Mouse (Mus musculus) liver, adult 2 months (tissue): ENCODE measurements around the gene Wdr83os. TPM values are rescaled to one million over a fixed set of nuclear protein-coding genes. Genes with fewer than 3 reads are reported as not detected.
A peak's percentile ranks its signal among the peaks of the same experiment; 100 is the strongest.

Source experiments
- DNase-seq: peaks from one replicate; pipeline ENCODE4 v3.0.0-alpha.2; 2011; ENCODE audit warnings: low read depth, low spot score; ENCODE audit errors: extremely low read depth
- H3K27ac ChIP-seq: fragments of 200-500 bp; replicated peaks from 2 replicates; pipeline ENCODE4 v1.5.1; 2012; ENCODE audit warnings: low read depth, mild to moderate bottlenecking, control low read depth, inconsistent platforms, low read length; ENCODE audit not compliant: insufficient read depth
- H3K27me3 ChIP-seq: fragments of 200-500 bp; 2 replicates; pipeline ENCODE4 v1.6.1; 2012; ENCODE audit warnings: mild to moderate bottlenecking, moderate library complexity, low read length, inconsistent platforms; ENCODE audit not compliant: control insufficient read depth, insufficient read depth
- H3K36me3 ChIP-seq: fragments of 200-500 bp; 2 replicates; pipeline ENCODE4 v1.6.1; 2012; ENCODE audit warnings: low read length, inconsistent platforms; ENCODE audit not compliant: control insufficient read depth, insufficient read depth
- H3K4me1 ChIP-seq: fragments of 200-500 bp; 2 replicates; pipeline ENCODE4 v1.6.1; 2011; ENCODE audit warnings: low read length; ENCODE audit not compliant: control insufficient read depth, insufficient read depth
- H3K4me3 ChIP-seq: fragments of 200-500 bp; 2 replicates; pipeline ENCODE4 v1.5.1; 2011; ENCODE audit warnings: low read depth, mild to moderate bottlenecking, control low read depth, low read length, moderate library complexity; ENCODE audit not compliant: insufficient read depth
- H3K79me2 ChIP-seq: fragments of 200-500 bp; 2 replicates; pipeline ENCODE4 v1.6.1; 2012; ENCODE audit warnings: inconsistent platforms, mild to moderate bottlenecking, low read length, moderate library complexity; ENCODE audit not compliant: control insufficient read depth, insufficient read depth
- H3K9ac ChIP-seq: fragments of 200-500 bp; 2 replicates; pipeline ENCODE4 v1.6.1; 2012; ENCODE audit warnings: low read depth, mild to moderate bottlenecking, control low read depth, inconsistent platforms, low read length
- CTCF ChIP-seq: fragments of 200-500 bp; IDR thresholded peaks from 2 replicates; pipeline ENCODE4 v1.5.1; 2011; ENCODE audit warnings: low read depth, low read length, control low read depth
- POLR2A ChIP-seq: fragments of 200-500 bp; IDR thresholded peaks from 2 replicates; pipeline ENCODE4 v1.6.1; 2011; ENCODE audit warnings: low read length, control low read depth; ENCODE audit not compliant: insufficient read depth; ENCODE audit errors: extremely low read depth
- whole genome bisulfite sequencing: fragments of 180-500 bp; shearing (Covaris S2); methylation state at CpG from one replicate; pipeline ENCODE4 v1.1.7; 2018; 5-methylcytosine and 5-hydroxymethylcytosine counted together
- polyA plus RNA-seq: library from polyadenylated mRNA; depleted of rRNA; stranded (reverse); fragments of >200 nt; gene quantifications from 2 replicates; pipeline ENCODE4 v1.2.3, GENCODE M21; 2012; rRNA removed
- total RNA-seq: library from RNA; depleted of rRNA; stranded (reverse); fragments of >200 nt; gene quantifications from 2 replicates; pipeline ENCODE4 v1.2.3, GENCODE M21; 2014; rRNA removed

The Wdr83os gene
- 26.3 and 33.0 TPM in 2 replicates for total RNA-seq
- 111 and 126 TPM in 2 replicates for polyA plus RNA-seq

DNA sequence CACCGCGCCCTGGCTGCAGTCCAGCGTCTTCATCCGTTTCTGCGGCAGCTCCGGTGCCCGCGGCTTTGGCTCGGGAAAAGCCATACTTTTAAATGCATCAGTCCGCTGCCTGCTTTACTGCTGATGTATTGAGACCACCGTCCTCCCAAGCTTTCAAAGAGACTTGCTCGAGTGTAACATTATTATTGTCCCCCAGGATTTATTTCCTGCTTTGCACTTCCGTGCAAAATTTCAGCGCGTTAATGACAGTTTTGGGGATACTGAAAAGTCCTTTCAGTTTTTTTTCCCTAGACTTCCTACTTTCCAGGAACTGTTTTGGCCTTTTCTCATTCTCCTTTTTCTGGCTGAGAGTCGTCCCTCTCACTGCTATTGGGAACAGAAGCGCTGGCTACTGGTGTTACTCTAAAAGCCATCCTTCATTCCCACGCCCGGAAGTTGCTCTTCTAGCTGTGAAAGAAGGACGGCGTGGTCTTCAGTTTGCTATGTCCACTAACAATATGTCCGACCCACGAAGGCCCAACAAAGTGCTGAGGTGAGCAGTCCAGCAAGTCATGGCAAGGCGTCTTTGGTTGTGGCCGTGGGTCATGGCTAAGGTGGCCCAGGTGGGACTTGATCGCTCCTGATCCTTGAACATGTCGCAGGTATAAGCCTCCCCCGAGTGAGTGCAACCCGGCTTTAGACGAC lies at the start of gene Wdr83os:
Gene Wdr83os, plus strand, starts transcription at position 209 of the 684 bp plus-strand sequence.
- TF ChIP-seq POLR2A: no peak
- TF ChIP-seq CTCF: no peak
- peak; percentile 76 for DNase-seq
- H3K4me3 ChIP-seq: peak within 1 kb of the TSS; percentile 87
- peaks cover 25% of the 10 kb centered on the region for H3K4me1 ChIP-seq
- H3K27me3 ChIP-seq: no peaks in the 10 kb centered on the region
- H3K36me3 ChIP-seq: peaks cover 7% of the 10 kb centered on the region
- WGBS: under 1% methylated on average over 30 of the region's 30 CpGs
- H3K9ac ChIP-seq: peak within 1 kb of the TSS; percentile 92
- peaks cover 5% of the 10 kb centered on the region; the same call in 1 of the 2 replicates for H3K79me2 ChIP-seq
- H3K27ac ChIP-seq: peak within 1 kb of the TSS; percentile 49

DNA sequence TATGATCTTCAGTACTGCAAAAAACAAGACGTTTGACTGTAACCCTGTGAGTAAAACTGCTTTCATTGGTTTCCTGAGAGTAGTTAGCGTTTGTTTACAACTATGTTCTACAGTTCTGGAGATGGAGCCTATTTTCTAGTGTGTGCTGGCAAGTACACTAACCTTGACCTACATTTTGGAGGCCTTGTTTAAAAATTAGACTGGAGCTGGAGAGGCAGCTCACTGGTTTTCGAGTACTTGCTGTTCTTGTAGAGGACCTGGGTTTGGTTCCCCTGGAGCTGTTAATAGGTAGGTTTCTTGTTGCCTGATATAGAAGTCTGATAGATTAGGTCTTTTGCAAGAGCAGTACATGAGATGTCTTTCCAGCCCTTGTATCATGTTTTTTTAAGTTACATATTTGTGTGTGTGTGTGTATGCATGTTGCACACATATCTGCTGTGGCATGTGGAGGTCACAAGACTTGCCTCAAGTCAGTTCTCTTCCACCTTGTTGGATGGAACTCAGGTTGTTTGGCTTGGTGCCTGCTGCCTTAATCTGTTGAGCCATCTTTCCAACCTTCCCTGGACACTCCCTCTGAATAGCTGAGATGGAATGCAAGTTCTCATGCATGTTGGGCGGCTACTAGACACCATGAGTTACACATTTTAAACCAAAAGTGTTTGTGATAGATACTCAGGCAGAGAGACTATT lies 47.8 kb upstream of the Wdr83os start:
- TF ChIP-seq CTCF: no peak
- no peak for TF ChIP-seq POLR2A
- Histone ChIP-seq H3K4me3 (no peak overlapping the region), H3K79me2 (peaks cover 22% of the 10 kb centered on the region), H3K4me1 (peaks cover 30% of the 10 kb centered on the region), H3K36me3 (peaks cover 13% of the 10 kb centered on the region), H3K9ac (no peak overlapping the region), H3K27ac (peak overlapping the region; percentile 50), H3K27me3 (no peaks in the 10 kb centered on the region)
- DNase-seq: peak; percentile 81
- 41% methylated on average over 4 of the region's 4 CpGs for WGBS

DNA sequence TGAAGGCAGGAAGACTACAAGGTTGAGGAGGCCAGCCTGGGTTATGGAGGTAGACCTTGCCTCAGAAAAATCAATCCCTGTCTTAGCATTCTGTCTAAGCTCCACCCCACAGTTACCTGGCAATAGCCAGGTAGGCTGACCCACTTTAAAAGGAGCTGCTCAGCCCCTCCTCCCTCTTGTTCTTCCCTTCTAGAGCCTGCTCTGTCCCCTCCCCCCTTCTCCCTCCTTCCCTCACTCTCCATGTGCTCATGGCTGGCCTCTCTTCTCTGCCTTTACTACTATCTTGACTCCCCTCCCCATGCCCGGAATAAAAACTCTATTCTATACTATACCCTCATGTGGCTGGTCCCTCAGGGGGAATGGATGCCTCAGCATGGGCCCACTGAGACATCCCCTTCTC lies 46.7 kb upstream of the Wdr83os start:
- H3K4me3 ChIP-seq: no peak overlapping the region
- WGBS: 67% methylated on average over 1 of the region's 1 CpGs
- no peak overlapping the region for H3K9ac ChIP-seq
- H3K27ac ChIP-seq: peak overlapping the region; percentile 5; the same call in 1 of the 2 replicates
- H3K36me3 ChIP-seq: peaks cover 13% of the 10 kb centered on the region
- H3K4me1 ChIP-seq: peaks cover 22% of the 10 kb centered on the region
- no peaks in the 10 kb centered on the region for H3K27me3 ChIP-seq
- H3K79me2 ChIP-seq: peaks cover 16% of the 10 kb centered on the region
- DNase-seq: no peak
- TF ChIP-seq CTCF (no peak), POLR2A (no peak)

DNA sequence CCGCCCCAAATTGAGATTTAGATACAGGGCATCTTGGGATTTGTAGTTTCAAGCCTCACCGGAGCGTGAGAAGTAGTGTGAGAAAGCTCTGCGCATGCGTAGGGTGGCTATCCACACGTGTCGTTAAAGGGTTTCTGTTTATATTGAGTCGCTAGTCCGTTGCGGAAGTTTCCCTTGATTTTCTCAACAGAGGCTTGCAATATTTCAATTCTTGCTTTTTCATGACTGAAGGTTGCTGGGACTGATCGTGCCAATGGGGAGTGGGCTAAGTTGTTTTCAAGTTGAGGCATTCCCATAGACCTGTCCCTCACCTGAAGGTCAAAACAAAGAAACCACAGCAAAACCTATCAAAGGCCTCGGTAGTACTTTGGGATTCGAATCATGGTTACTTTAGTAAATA lies 45.8 kb upstream of the Wdr83os start:
- no peak for TF ChIP-seq POLR2A
- TF ChIP-seq CTCF: no peak
- Histone ChIP-seq H3K4me3 (peak overlapping the region; percentile 55), H3K27ac (peak overlapping the region; percentile 95), H3K9ac (peak overlapping the region; percentile 61), H3K27me3 (no peaks in the 10 kb centered on the region), H3K79me2 (peaks cover 10% of the 10 kb centered on the region; the same call in 1 of the 2 replicates), H3K4me1 (peaks cover 22% of the 10 kb centered on the region), H3K36me3 (peaks cover 11% of the 10 kb centered on the region)
- WGBS: under 1% methylated on average over 13 of the region's 13 CpGs
- peak; percentile 87 for DNase-seq

DNA sequence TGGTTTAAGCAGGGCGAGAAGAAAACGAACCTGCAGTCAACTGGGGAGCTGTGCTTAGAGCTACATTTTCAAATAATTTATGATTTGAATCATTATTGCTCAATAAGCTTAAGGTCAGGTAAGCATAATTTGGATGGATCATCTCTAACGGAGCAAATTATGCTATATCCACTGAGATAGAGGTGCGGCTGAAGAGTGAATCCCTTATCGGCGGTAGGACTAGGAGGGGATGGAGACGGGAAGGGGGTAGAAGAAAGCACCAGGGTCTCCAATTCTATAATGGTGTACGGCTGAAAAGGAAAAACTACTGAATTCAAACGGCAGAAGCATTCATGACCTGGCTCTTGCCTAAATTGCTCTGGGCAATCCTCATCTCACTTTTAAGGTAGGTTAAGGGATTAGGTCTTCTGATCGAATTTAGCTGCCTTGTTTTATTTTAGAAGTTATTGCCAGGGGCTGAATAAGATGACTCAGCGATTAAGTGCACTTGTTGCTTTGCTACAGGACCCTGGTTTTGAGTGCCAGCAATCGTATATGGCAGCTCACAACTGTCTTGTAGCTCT lies 45.3 kb upstream of the Wdr83os start:
- Histone ChIP-seq H3K4me1 (peaks cover 22% of the 10 kb centered on the region), H3K36me3 (peaks cover 6% of the 10 kb centered on the region)
- 3% methylated on average over 12 of the region's 12 CpGs for WGBS

More for the DNA sequence above, 45.3 kb upstream of the Wdr83os start:
- Histone ChIP-seq H3K9ac (peak overlapping the region; percentile 82), H3K4me3 (peak overlapping the region; percentile 67), H3K27me3 (no peaks in the 10 kb centered on the region), H3K27ac (peak overlapping the region; percentile 95), H3K79me2 (peaks cover 10% of the 10 kb centered on the region; the same call in 1 of the 2 replicates)
- peak; percentile 65 for DNase-seq
- TF ChIP-seq CTCF: no peak
- no peak for TF ChIP-seq POLR2A
